Mouse (Mus musculus): ENCODE results near the gene Inpp5a. TPM values are rescaled to one million over a fixed set of nuclear protein-coding genes. Genes with fewer than 3 reads are reported as not detected.

Gene Inpp5a
- polyA plus RNA-seq, 1 experiment from 2014 or later, result 58.4 TPM

- peaks cover 99% of the 10 kb centered on the region for H3K4me1 ChIP-seq
- H3K9me3 ChIP-seq, result no peaks in the 10 kb centered on the region
- peak overlapping the region; percentile 99 for H3K27ac ChIP-seq (replicated peaks)
- H3K27me3 ChIP-seq (replicated peaks), result no peaks in the 10 kb centered on the region
- H3K36me3 ChIP-seq, result no peaks in the 10 kb centered on the region
- no peak overlapping the region for H3K4me3 ChIP-seq
- 38% methylated on average over 10 of the region's 10 CpGs for WGBS
- ATAC-seq (ENCODE audit: extremely low read depth, insufficient number of reproducible peaks, low FRiP score, low TSS enrichment), result peak; percentile 4; the same call in 1 of the 2 replicates
- H3K9ac ChIP-seq, result peak overlapping the region; percentile 76
- peak overlapping the region; percentile 32; the same call in 1 of the 2 replicates for H3K4me2 ChIP-seq
Measured at GRCm38 (mm10) chr7:139467177-139467895, 78.4 kb downstream of the Inpp5a start.

DNA sequence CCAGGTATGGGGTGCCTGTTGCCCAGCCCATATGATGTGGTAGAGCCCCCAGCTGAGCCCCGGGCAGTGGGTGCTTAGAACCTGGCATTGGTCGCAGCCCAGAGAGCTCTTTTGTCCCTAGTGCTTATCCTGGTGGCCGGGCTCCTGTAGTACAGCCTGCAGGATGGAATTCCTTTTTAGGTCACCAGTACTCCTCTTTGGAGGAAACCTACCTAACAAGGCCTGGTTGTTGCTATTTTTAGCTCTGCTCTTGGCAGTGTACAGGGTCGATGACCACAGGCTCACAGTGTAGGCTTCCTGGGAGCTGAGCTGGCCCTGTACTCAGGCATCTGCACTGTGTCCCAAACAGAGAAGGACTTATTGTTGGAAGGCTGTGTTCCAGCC, 79.0 kb downstream of the Inpp5a start:
- Histone ChIP-seq H3K4me2 (peak overlapping the region; percentile 32; the same call in 1 of the 2 replicates), H3K36me3 (no peaks in the 10 kb centered on the region), H3K4me3 (no peak overlapping the region), H3K27ac (replicated peaks) (peak overlapping the region; percentile 99), H3K9ac (peak overlapping the region; percentile 76), H3K27me3 (replicated peaks) (no peaks in the 10 kb centered on the region), H3K9me3 (no peaks in the 10 kb centered on the region), H3K4me1 (peaks cover 99% of the 10 kb centered on the region)
- peak; percentile 64; the same call in 1 of the 2 replicates for ATAC-seq (ENCODE audit: extremely low read depth, insufficient number of reproducible peaks, low FRiP score, low TSS enrichment)
- WGBS, result 20% methylated on average over 4 of the region's 4 CpGs

GRCm38 (mm10) chr7:139468440-139468839, 79.5 kb downstream of the Inpp5a start:
- Histone ChIP-seq H3K4me2 (peak overlapping the region; percentile 21; the same call in 1 of the 2 replicates), H3K4me3 (no peak overlapping the region), H3K36me3 (no peaks in the 10 kb centered on the region), H3K27me3 (replicated peaks) (no peaks in the 10 kb centered on the region), H3K9me3 (no peaks in the 10 kb centered on the region), H3K9ac (peak overlapping the region; percentile 69), H3K27ac (replicated peaks) (peak overlapping the region; percentile 99), H3K4me1 (peaks cover 96% of the 10 kb centered on the region)
- 19% methylated on average over 2 of the region's 2 CpGs for WGBS
- no peak for ATAC-seq (ENCODE audit: extremely low read depth, insufficient number of reproducible peaks, low FRiP score, low TSS enrichment)

DNA sequence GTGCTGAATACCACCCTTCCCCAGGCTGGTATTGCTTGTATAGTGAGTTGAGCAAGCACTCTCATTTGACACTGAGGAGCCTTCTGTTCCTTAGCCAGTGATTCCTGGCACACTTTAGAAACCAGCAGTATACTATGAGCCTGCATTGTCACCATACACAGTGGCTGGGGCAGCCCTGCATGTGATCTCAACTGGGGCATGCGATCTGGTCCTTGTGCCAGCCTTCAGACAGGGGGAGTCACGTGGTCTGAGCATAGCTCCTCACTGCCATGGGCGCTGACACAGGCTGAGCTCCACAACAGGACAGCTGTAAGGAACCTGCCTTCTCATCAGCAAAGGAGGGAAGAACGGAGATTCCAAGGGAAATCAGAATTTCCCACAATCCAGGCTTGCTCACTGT, 80.5 kb downstream of the Inpp5a start:
- H3K4me2 ChIP-seq, result no peak overlapping the region
- 76% methylated on average over 4 of the region's 4 CpGs for WGBS

DNA sequence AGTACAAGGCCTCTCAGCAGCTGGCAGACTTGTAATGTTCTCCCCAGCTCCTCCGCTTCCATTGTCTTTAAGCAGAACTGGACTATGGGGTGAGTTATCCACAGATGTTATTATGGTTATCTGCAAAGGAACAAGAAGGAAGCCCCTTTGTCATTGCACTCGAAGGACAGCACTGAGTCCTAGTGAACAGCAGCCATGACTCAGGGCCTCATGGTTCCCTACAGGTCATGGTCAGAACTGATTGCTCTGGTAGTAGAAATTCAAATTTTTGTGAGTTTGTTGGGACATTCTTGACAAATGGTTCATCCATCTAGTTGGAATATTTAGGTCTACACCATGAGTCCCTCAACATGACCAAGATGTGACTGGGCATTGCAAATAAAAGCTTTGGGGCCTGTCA, 81.6 kb downstream of the Inpp5a start:
- 71% methylated on average over 2 of the region's 2 CpGs for WGBS

More for the DNA sequence above, 80.5 kb downstream of the Inpp5a start:
- Histone ChIP-seq H3K4me3 (no peak overlapping the region), H3K4me1 (peaks cover 92% of the 10 kb centered on the region), H3K27ac (replicated peaks) (peak overlapping the region; percentile 99), H3K9ac (peak overlapping the region; percentile 69), H3K9me3 (no peaks in the 10 kb centered on the region), H3K27me3 (replicated peaks) (no peaks in the 10 kb centered on the region), H3K36me3 (no peaks in the 10 kb centered on the region)
- no peak for ATAC-seq (ENCODE audit: extremely low read depth, insufficient number of reproducible peaks, low FRiP score, low TSS enrichment)

GRCm38 (mm10) chr7:139472052-139472451, 83.1 kb downstream of the Inpp5a start:
- no peaks in the 10 kb centered on the region for H3K27me3 ChIP-seq (replicated peaks)
- H3K27ac ChIP-seq (replicated peaks), result 0 out of 2 replicates have a peak overlapping the region, but pooled peaks have one; percentile 59
- H3K4me2 ChIP-seq, result no peak overlapping the region
- H3K4me1 ChIP-seq, result peaks cover 81% of the 10 kb centered on the region
- no peaks in the 10 kb centered on the region for H3K36me3 ChIP-seq
- H3K9ac ChIP-seq, result no peak overlapping the region
- no peak overlapping the region for H3K4me3 ChIP-seq
- WGBS, result 67% methylated on average over 1 of the region's 1 CpGs
- ATAC-seq (ENCODE audit: extremely low read depth, insufficient number of reproducible peaks, low FRiP score, low TSS enrichment), result no peak
- no peaks in the 10 kb centered on the region for H3K9me3 ChIP-seq

More for the DNA sequence above, 81.6 kb downstream of the Inpp5a start:
- ATAC-seq (ENCODE audit: extremely low read depth, insufficient number of reproducible peaks, low FRiP score, low TSS enrichment), result no peak
- Histone ChIP-seq H3K27ac (replicated peaks) (0 out of 2 replicates have a peak overlapping the region, but pooled peaks have one; percentile 30), H3K4me2 (no peak overlapping the region), H3K9me3 (no peaks in the 10 kb centered on the region), H3K36me3 (no peaks in the 10 kb centered on the region), H3K4me3 (no peak overlapping the region), H3K27me3 (replicated peaks) (no peaks in the 10 kb centered on the region), H3K9ac (no peak overlapping the region), H3K4me1 (peaks cover 93% of the 10 kb centered on the region)

- WGBS, result 27% methylated on average over 7 of the region's 7 CpGs
- Histone ChIP-seq H3K27ac (replicated peaks) (peak overlapping the region; percentile 59), H3K9ac (peak overlapping the region; percentile 24), H3K36me3 (peaks cover 3% of the 10 kb centered on the region; the same call in 1 of the 2 replicates), H3K4me1 (peaks cover 71% of the 10 kb centered on the region), H3K4me2 (no peak overlapping the region), H3K9me3 (no peaks in the 10 kb centered on the region), H3K27me3 (replicated peaks) (no peaks in the 10 kb centered on the region), H3K4me3 (no peak overlapping the region)
- ATAC-seq (ENCODE audit: extremely low read depth, insufficient number of reproducible peaks, low FRiP score, low TSS enrichment), result peak; percentile 40; the same call in 1 of the 2 replicates
Measured at GRCm38 (mm10) chr7:139472865-139473549, 84.1 kb downstream of the Inpp5a start.

DNA sequence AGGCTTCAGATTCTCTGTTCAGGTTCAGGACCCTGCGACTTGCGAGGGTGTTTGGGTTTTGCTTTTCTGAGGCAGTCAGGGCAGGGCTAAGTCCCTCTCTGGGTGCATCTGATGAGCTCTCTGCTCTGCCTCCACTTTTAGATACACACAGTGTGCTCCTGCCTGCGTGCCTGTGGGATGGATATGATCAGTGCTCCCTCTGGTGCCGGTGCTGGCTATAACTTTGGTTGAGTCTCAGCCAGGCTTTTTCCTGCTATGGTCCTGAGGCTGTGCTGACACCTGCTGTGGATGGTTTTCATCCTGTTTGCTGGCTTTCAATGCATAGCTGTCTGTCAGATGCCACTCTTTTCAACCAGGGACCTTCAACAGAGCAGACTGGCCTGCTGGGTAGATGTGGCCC, 87.0 kb downstream of the Inpp5a start:
- no peaks in the 10 kb centered on the region for H3K9me3 ChIP-seq
- H3K27me3 ChIP-seq (replicated peaks), result no peaks in the 10 kb centered on the region
- peaks cover 43% of the 10 kb centered on the region for H3K4me1 ChIP-seq
- H3K4me2 ChIP-seq, result no peak overlapping the region
- no peak overlapping the region; the same call in 1 of the 2 replicates for H3K9ac ChIP-seq
- WGBS, result 45% methylated on average over 4 of the region's 4 CpGs
- ATAC-seq (ENCODE audit: extremely low read depth, insufficient number of reproducible peaks, low FRiP score, low TSS enrichment), result no peak
- H3K4me3 ChIP-seq, result no peak overlapping the region
- peaks cover 23% of the 10 kb centered on the region; the same call in 1 of the 2 replicates for H3K36me3 ChIP-seq
- H3K27ac ChIP-seq (replicated peaks), result no peak overlapping the region

GRCm38 (mm10) chr7:139476700-139477099, 87.8 kb downstream of the Inpp5a start:
- Histone ChIP-seq H3K4me2 (no peak overlapping the region), H3K4me3 (no peak overlapping the region), H3K4me1 (peaks cover 35% of the 10 kb centered on the region), H3K27me3 (replicated peaks) (no peaks in the 10 kb centered on the region), H3K36me3 (peaks cover 30% of the 10 kb centered on the region), H3K27ac (replicated peaks) (no peak overlapping the region), H3K9ac (no peak overlapping the region), H3K9me3 (no peaks in the 10 kb centered on the region)
- WGBS, result 60% methylated on average over 2 of the region's 2 CpGs
- no peak for ATAC-seq (ENCODE audit: extremely low read depth, insufficient number of reproducible peaks, low FRiP score, low TSS enrichment)

GRCm38 (mm10) chr7:139477748-139478147, 88.8 kb downstream of the Inpp5a start:
- Histone ChIP-seq H3K9me3 (no peaks in the 10 kb centered on the region), H3K4me1 (peaks cover 25% of the 10 kb centered on the region), H3K27ac (replicated peaks) (no peak overlapping the region), H3K4me3 (no peak overlapping the region), H3K36me3 (peaks cover 41% of the 10 kb centered on the region), H3K27me3 (replicated peaks) (no peaks in the 10 kb centered on the region), H3K9ac (no peak overlapping the region), H3K4me2 (no peak overlapping the region)
- 84% methylated on average over 3 of the region's 3 CpGs for WGBS
- no peak for ATAC-seq (ENCODE audit: extremely low read depth, insufficient number of reproducible peaks, low FRiP score, low TSS enrichment)

DNA sequence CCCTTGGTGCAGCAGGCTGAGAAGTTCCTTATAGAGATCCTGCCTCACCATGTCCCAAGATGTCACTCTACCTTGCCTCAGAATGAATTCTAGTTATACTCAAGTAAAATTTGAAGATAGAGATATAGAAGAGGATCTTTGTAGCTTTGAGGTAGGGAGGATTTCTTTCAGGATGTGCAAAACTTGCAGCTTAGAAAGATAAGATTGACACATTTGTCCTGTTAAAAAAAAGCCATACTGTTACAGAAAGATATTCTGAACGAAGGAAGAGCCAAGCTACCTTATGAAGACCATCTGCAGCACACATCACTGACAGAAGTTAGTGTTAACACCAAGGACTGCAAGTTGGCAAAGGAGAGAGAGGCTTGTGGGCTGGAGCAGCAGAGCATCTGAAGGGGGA, 90.2 kb downstream of the Inpp5a start:
- no peak for ATAC-seq (ENCODE audit: extremely low read depth, insufficient number of reproducible peaks, low FRiP score, low TSS enrichment)
- WGBS, result 57% methylated on average over 1 of the region's 1 CpGs

More for the DNA sequence above, 90.2 kb downstream of the Inpp5a start:
- Histone ChIP-seq H3K36me3 (peaks cover 51% of the 10 kb centered on the region), H3K4me1 (peaks cover 22% of the 10 kb centered on the region), H3K4me3 (no peak overlapping the region), H3K27ac (replicated peaks) (no peak overlapping the region), H3K9ac (no peak overlapping the region), H3K4me2 (no peak overlapping the region), H3K9me3 (no peaks in the 10 kb centered on the region), H3K27me3 (replicated peaks) (no peaks in the 10 kb centered on the region)

All from heart, embryonic 13.5 days (tissue).